Mouse (Mus musculus) gastrocnemius, postnatal 36 days (tissue): ENCODE results near the gene Myrip. TPM values are rescaled to one million over a fixed set of nuclear protein-coding genes. Genes with fewer than 3 reads are reported as not detected.
"Not testable (repeated sequence)": the region's sequence is repeated elsewhere in the genome, so short reads cannot be mapped to it uniquely, and the experiment has no call there.

ENCODE experiments used
- DNase-seq, 2 experiments: peaks; one replicate each; pipeline ENCODE4 v3.0.0; 2022
- intact Hi-C: fragments of 180-260 bp; cut with DNase I; formaldehyde crosslinking; loops from one replicate; pipeline ENCODE4 v1.15.1; 2025
- total RNA-seq, 2 experiments: library from RNA; stranded (reverse); gene quantifications; 2 replicates each; pipeline ENCODE4 v1.2.3; 2021

Gene Myrip
- total RNA-seq, 2 experiments from 2014 or later: 0.74 to 0.96 TPM

- intact Hi-C loops: no loop called here
- no peak for DNase-seq
Measured at GRCm38 (mm10) chr9:120367526-120367925, 66.2 kb downstream of the Myrip start.

- intact Hi-C loops: no loop called here
- no peak for DNase-seq
Measured at GRCm38 (mm10) chr9:120371633-120372032, 70.3 kb downstream of the Myrip start.

GRCm38 (mm10) chr9:120372347-120372746, 71.0 kb downstream of the Myrip start:
- intact Hi-C loops: no loop called here
- DNase-seq: no peak

- intact Hi-C loops: loop anchor here (2.0 to 5.0 kb wide), 3 partner anchors 83 to 189 kb away; no protein-coding TSS in a partner anchor
Measured at GRCm38 (mm10) chr9:120377726-120378125, 76.4 kb downstream of the Myrip start.

GRCm38 (mm10) chr9:120395188-120395587, 93.9 kb downstream of the Myrip start:
- no peak for DNase-seq
- intact Hi-C loops: no loop called here

More at GRCm38 (mm10) chr9:120377726-120378125, 76.4 kb downstream of the Myrip start:
- DNase-seq: peak in 1 of 2 experiments; percentile 28

- intact Hi-C loops: no loop called here
- no peak for DNase-seq
Measured at GRCm38 (mm10) chr9:120396579-120397185, 95.4 kb downstream of the Myrip start.

GRCm38 (mm10) chr9:120398289-120398688, 97.0 kb downstream of the Myrip start:
- intact Hi-C loops: no loop called here
- no peak for DNase-seq

- DNase-seq, intact Hi-C loops: not testable (repeated sequence)
Measured at GRCm38 (mm10) chr9:120399537-120399936, 98.2 kb downstream of the Myrip start.

- intact Hi-C loops: no loop called here
- no peak for DNase-seq
Measured at GRCm38 (mm10) chr9:120402368-120402767, 101.1 kb downstream of the Myrip start.

GRCm38 (mm10) chr9:120403661-120404060, 102.3 kb downstream of the Myrip start:
- intact Hi-C loops: no loop called here
- no peak for DNase-seq

- DNase-seq: no peak
- intact Hi-C loops: no loop called here
Measured at GRCm38 (mm10) chr9:120409663-120410181, 108.4 kb downstream of the Myrip start.

GRCm38 (mm10) chr9:120410421-120410820, 109.1 kb downstream of the Myrip start:
- peak in 1 of 2 experiments; percentile 25 for DNase-seq
- intact Hi-C loops: no loop called here

GRCm38 (mm10) chr9:120415504-120415903, 114.2 kb downstream of the Myrip start:
- peak; percentile 38 to 43 for DNase-seq
- intact Hi-C loops: no loop called here

GRCm38 (mm10) chr9:120416151-120416550, 114.8 kb downstream of the Myrip start:
- no peak for DNase-seq
- intact Hi-C loops: no loop called here

GRCm38 (mm10) chr9:120416729-120417128, 115.4 kb downstream of the Myrip start:
- intact Hi-C loops: no loop called here
- DNase-seq: no peak

- DNase-seq: no peak
- intact Hi-C loops: no loop called here
Measured at GRCm38 (mm10) chr9:120418582-120418981, 117.3 kb downstream of the Myrip start.

GRCm38 (mm10) chr9:120424567-120424966, 123.3 kb downstream of the Myrip start:
- intact Hi-C loops: no loop called here
- DNase-seq: no peak

- DNase-seq: no peak
- intact Hi-C loops: no loop called here
Measured at GRCm38 (mm10) chr9:120425768-120426167, 124.5 kb downstream of the Myrip start.

- no peak for DNase-seq
- intact Hi-C loops: no loop called here
Measured at GRCm38 (mm10) chr9:120428181-120428580, 126.9 kb downstream of the Myrip start.

- intact Hi-C loops: loop anchor here (1.0 to 10.0 kb wide), 2 partner anchors 63 to 151 kb away; no protein-coding TSS in a partner anchor
- peak; percentile 30 to 51 for DNase-seq
Measured at GRCm38 (mm10) chr9:120433747-120434146, 132.4 kb downstream of the Myrip start.

GRCm38 (mm10) chr9:120435841-120436240, 134.5 kb downstream of the Myrip start:
- DNase-seq: no peak
- intact Hi-C loops: loop anchor here (10.0 kb wide), 1 partner anchor 149 kb away; no protein-coding TSS in a partner anchor

GRCm38 (mm10) chr9:120436854-120437253, 135.5 kb downstream of the Myrip start:
- intact Hi-C loops: loop anchor here (10.0 kb wide), 1 partner anchor 148 kb away; no protein-coding TSS in a partner anchor
- DNase-seq: no peak
